Mouse (Mus musculus) myocyte (in vitro differentiated cells): ENCODE results near the gene Mmp3.

Source experiments
- E2F4 ChIP-seq: IDR thresholded peaks from one replicate; pipeline ENCODE4 v1.6.1; 2011; ENCODE audit warnings: mild to moderate bottlenecking, control low read depth, moderate library complexity; ENCODE audit not compliant: insufficient read depth
- MAX ChIP-seq: IDR thresholded peaks from one replicate; pipeline ENCODE4 v1.6.1; 2011; ENCODE audit warnings: low read depth, mild to moderate bottlenecking, control low read depth
- MYOD1 ChIP-seq, 3 experiments: IDR thresholded peaks; one replicate each; pipeline ENCODE4 v1.6.1; 2011; ENCODE audit warnings: control low read depth in 2 of 3, low read depth in 2 of 3, mild to moderate bottlenecking in 2 of 3, moderate library complexity in 1 of 3; ENCODE audit not compliant: insufficient read length in 2 of 3, control insufficient read depth in 1 of 3
- MYOG ChIP-seq, 3 experiments: IDR thresholded peaks; one replicate each; pipeline ENCODE4 v1.6.1; 2011; ENCODE audit warnings: control low read depth in 2 of 3, low read depth in 2 of 3, mild to moderate bottlenecking in 2 of 3; ENCODE audit not compliant: insufficient read length in 2 of 3, control insufficient read depth in 1 of 3, insufficient read depth in 1 of 3
- POLR2A ChIP-seq: IDR thresholded peaks from one replicate; pipeline ENCODE4 v1.6.1; 2011; ENCODE audit warnings: low read depth, mild to moderate bottlenecking, control low read depth, moderate library complexity; ENCODE audit not compliant: insufficient read length
- POLR2AphosphoS2 ChIP-seq: IDR thresholded peaks from one replicate; pipeline ENCODE4 v1.6.1; 2011; ENCODE audit warnings: low read depth, control low read depth; ENCODE audit not compliant: insufficient read length
- REST ChIP-seq: IDR thresholded peaks from one replicate; pipeline ENCODE4 v1.6.1; 2011; ENCODE audit warnings: mild to moderate bottlenecking, control low read depth, moderate library complexity; ENCODE audit not compliant: insufficient read depth, insufficient read length
- SRF ChIP-seq: IDR thresholded peaks from one replicate; pipeline ENCODE4 v1.6.1; 2011; ENCODE audit warnings: low read depth; ENCODE audit not compliant: control insufficient read depth, insufficient read length
- USF1 ChIP-seq: IDR thresholded peaks from one replicate; pipeline ENCODE4 v1.6.1; 2011; ENCODE audit warnings: low read depth, mild to moderate bottlenecking, control low read depth, moderate library complexity

- no peak for TF ChIP-seq POLR2A
- TF ChIP-seq USF1 = no peak
- no peak for TF ChIP-seq E2F4
- TF ChIP-seq POLR2AphosphoS2 = no peak
- TF ChIP-seq MAX = no peak
- no peak for TF ChIP-seq MYOG (IDR thresholded peaks at IDR 0.05; ENCODE audit: control insufficient read depth in 1 of 3, insufficient read depth in 1 of 3, insufficient read length in 2 of 3, low read depth in 2 of 3)
- TF ChIP-seq SRF = no peak
- no peak for TF ChIP-seq MYOD1 (IDR thresholded peaks at IDR 0.05; ENCODE audit: control insufficient read depth in 1 of 3, insufficient read length in 2 of 3, low read depth in 2 of 3)
- TF ChIP-seq REST = no peak
Measured at GRCm38 (mm10) chr9:7445522-7445921, at the start of gene Mmp3.
